Mouse (Mus musculus) thymus, postnatal 10 days (tissue): ENCODE measurements around the gene Rex1bd.

Experiments used
- DNase-seq, 2 experiments: peaks; one replicate each; pipeline ENCODE4 v3.0.0; 2021; ENCODE audit warnings: low spot score in 2 of 2

The Rex1bd gene

GRCm38 (mm10) chr8:70506328-70507026, at the start of gene Rex1bd:
Gene Rex1bd (minus strand): TSS chr8:70506752.
- peak; percentile 93 to 94 for DNase-seq

- peak in 1 of 2 experiments; percentile 41 for DNase-seq
Observed at GRCm38 (mm10) chr8:70555079-70555747, 48.7 kb upstream of the Rex1bd start.

GRCm38 (mm10) chr8:70553740-70554139, 47.2 kb upstream of the Rex1bd start:
- no peak for DNase-seq

GRCm38 (mm10) chr8:70552836-70553235, 46.3 kb upstream of the Rex1bd start:
- DNase-seq = no peak

GRCm38 (mm10) chr8:70551558-70552161, 45.1 kb upstream of the Rex1bd start:
- no peak for DNase-seq

GRCm38 (mm10) chr8:70549412-70550184, 43.0 kb upstream of the Rex1bd start:
- DNase-seq = no peak

GRCm38 (mm10) chr8:70547762-70548161, 41.2 kb upstream of the Rex1bd start:
- no peak for DNase-seq

GRCm38 (mm10) chr8:70546412-70546811, 39.9 kb upstream of the Rex1bd start:
- DNase-seq = no peak

- DNase-seq = peak in 1 of 2 experiments; percentile 35
Observed at GRCm38 (mm10) chr8:70544200-70544687, 37.7 kb upstream of the Rex1bd start.

GRCm38 (mm10) chr8:70541081-70541480, 34.5 kb upstream of the Rex1bd start:
- no peak for DNase-seq

GRCm38 (mm10) chr8:70540507-70541071, 34.0 kb upstream of the Rex1bd start:
- no peak for DNase-seq

- no peak for DNase-seq
Observed at GRCm38 (mm10) chr8:70540013-70540506, 33.5 kb upstream of the Rex1bd start.

GRCm38 (mm10) chr8:70539077-70539813, 32.7 kb upstream of the Rex1bd start, which contains the start of gene Ell:
Gene Ell (plus strand): TSS chr8:70539457.
- DNase-seq = peak; percentile 99

- peak; percentile 99 to 100 for DNase-seq
Observed at GRCm38 (mm10) chr8:70538633-70539076, 32.1 kb upstream of the Rex1bd start.

GRCm38 (mm10) chr8:70538024-70538579, 31.6 kb upstream of the Rex1bd start:
- peak; percentile 28 to 49 for DNase-seq

- DNase-seq = no peak
Observed at GRCm38 (mm10) chr8:70535701-70536100, 29.1 kb upstream of the Rex1bd start.

GRCm38 (mm10) chr8:70535221-70535620, 28.7 kb upstream of the Rex1bd start:
- DNase-seq = no peak

- DNase-seq = no peak
Observed at GRCm38 (mm10) chr8:70534281-70534680, 27.7 kb upstream of the Rex1bd start.

- DNase-seq = no peak
Observed at GRCm38 (mm10) chr8:70530314-70530713, 23.8 kb upstream of the Rex1bd start.

- DNase-seq = no peak
Observed at GRCm38 (mm10) chr8:70529741-70530161, 23.2 kb upstream of the Rex1bd start.
